Mouse (Mus musculus) limb, embryonic 10.5 days (tissue): ENCODE results near the gene Oog4. TPM values are rescaled to one million over a fixed set of nuclear protein-coding genes. Genes with fewer than 3 reads are reported as not detected.
"Not testable (repeated sequence)": the region's sequence is repeated elsewhere in the genome, so short reads cannot be mapped to it uniquely, and the experiment has no call there.

ENCODE experiments used
- DNase-seq: peaks from one replicate; pipeline ENCODE4 v3.0.0-alpha.2; 2017; ENCODE audit warnings: low spot score
- H3K27ac ChIP-seq: fragments of 300-500 bp; sonication (generic); 2 replicates; pipeline ENCODE4 v1.5.1; 2016; ENCODE audit warnings: mild to moderate bottlenecking
- H3K27me3 ChIP-seq: fragments of 300-500 bp; sonication (generic); 2 replicates; pipeline ENCODE4 v1.6.1; 2016; ENCODE audit warnings: low read depth, mild to moderate bottlenecking; ENCODE audit not compliant: poor library complexity, severe bottlenecking
- H3K36me3 ChIP-seq: fragments of 300-500 bp; sonication (generic); 2 replicates; pipeline ENCODE4 v1.6.1; 2016; ENCODE audit warnings: mild to moderate bottlenecking, moderate library complexity
- H3K4me1 ChIP-seq: fragments of 300-500 bp; sonication (generic); 2 replicates; pipeline ENCODE4 v1.6.1; 2016
- H3K4me3 ChIP-seq: fragments of 300-500 bp; sonication (generic); 2 replicates; pipeline ENCODE4 v1.5.1; 2016; ENCODE audit warnings: mild to moderate bottlenecking, moderate library complexity
- H3K9me3 ChIP-seq: fragments of 300-500 bp; sonication (generic); replicated peaks from 2 replicates; pipeline ENCODE4 v1.6.1; 2016; ENCODE audit warnings: mild to moderate bottlenecking
- WGBS: fragments of 180-500 bp; shearing (Covaris S2); methylation state at CpG from one replicate; pipeline ENCODE4 v1.1.7; 2016; 5-methylcytosine and 5-hydroxymethylcytosine counted together
- polyA plus RNA-seq: library from polyadenylated mRNA; unstranded; fragments of >200 nt; fragmentation: Nextera tagmentation; extraction: Ambion mirVana; gene quantifications from 2 replicates; pipeline ENCODE4 v1.2.1, GENCODE M21; 2016

The Oog4 gene
- polyA plus RNA-seq: not detected in 2 replicates

GRCm38 (mm10) chr4:143450224-143450623, at the start of gene Oog4:
Gene Oog4 (minus strand): TSS chr4:143450324.
- Histone ChIP-seq H3K9me3 (no peaks in the 10 kb centered on the region), H3K4me1 (no peaks in the 10 kb centered on the region), H3K27me3 (no peaks in the 10 kb centered on the region), H3K27ac (no peak within 1 kb of the TSS), H3K4me3 (no peak within 1 kb of the TSS), H3K36me3 (no peaks in the 10 kb centered on the region)
- 87% methylated on average over 3 of the region's 3 CpGs for WGBS
- DNase-seq: no peak

- not testable (repeated sequence) for H3K4me1 ChIP-seq, DNase-seq, H3K4me3 ChIP-seq, H3K9me3 ChIP-seq, H3K27me3 ChIP-seq, H3K36me3 ChIP-seq, H3K27ac ChIP-seq
- 83% methylated on average over 5 of the region's 5 CpGs for WGBS
Measured at GRCm38 (mm10) chr4:143426770-143427169, 23.4 kb downstream of the Oog4 start.

GRCm38 (mm10) chr4:143414121-143414520, 36.0 kb downstream of the Oog4 start:
- H3K27me3 ChIP-seq: no peaks in the 10 kb centered on the region
- peaks cover 51% of the 10 kb centered on the region for H3K36me3 ChIP-seq
- H3K4me1 ChIP-seq: peaks cover 5% of the 10 kb centered on the region; the same call in 1 of the 2 replicates
- no peak overlapping the region for H3K4me3 ChIP-seq
- no peak overlapping the region for H3K27ac ChIP-seq
- WGBS: 94% methylated on average over 3 of the region's 3 CpGs
- H3K9me3 ChIP-seq: no peaks in the 10 kb centered on the region
- DNase-seq: no peak

- DNase-seq: no peak
- Histone ChIP-seq H3K36me3 (peaks cover 46% of the 10 kb centered on the region), H3K4me1 (peaks cover 5% of the 10 kb centered on the region; the same call in 1 of the 2 replicates), H3K27ac (no peak overlapping the region), H3K27me3 (no peaks in the 10 kb centered on the region), H3K4me3 (peak overlapping the region; percentile 63; the same call in 1 of the 2 replicates), H3K9me3 (no peaks in the 10 kb centered on the region)
- 94% methylated on average over 1 of the region's 1 CpGs for WGBS
Measured at GRCm38 (mm10) chr4:143413621-143414020, 36.5 kb downstream of the Oog4 start.

GRCm38 (mm10) chr4:143412219-143413092, 37.7 kb downstream of the Oog4 start, which contains the start of gene Pramef8:
Gene Pramef8 (plus strand): TSS chr4:143412426.
- under 1% methylated on average over 50 of the region's 50 CpGs for WGBS
- H3K4me3 ChIP-seq: peak within 1 kb of the TSS; percentile 63
- H3K27me3 ChIP-seq: no peaks in the 10 kb centered on the region
- peaks cover 5% of the 10 kb centered on the region; the same call in 1 of the 2 replicates for H3K4me1 ChIP-seq
- peak; percentile 88 for DNase-seq
- peaks cover 35% of the 10 kb centered on the region for H3K36me3 ChIP-seq
- H3K27ac ChIP-seq: peak within 1 kb of the TSS; percentile 87
- no peaks in the 10 kb centered on the region for H3K9me3 ChIP-seq

- Histone ChIP-seq H3K36me3 (peaks cover 27% of the 10 kb centered on the region), H3K27ac (peak overlapping the region; percentile 87), H3K27me3 (no peaks in the 10 kb centered on the region), H3K4me3 (peak overlapping the region; percentile 63), H3K4me1 (peaks cover 5% of the 10 kb centered on the region; the same call in 1 of the 2 replicates), H3K9me3 (no peaks in the 10 kb centered on the region)
- 71% methylated on average over 5 of the region's 5 CpGs for WGBS
- no peak for DNase-seq
Measured at GRCm38 (mm10) chr4:143411566-143412218, 38.4 kb downstream of the Oog4 start.

DNA sequence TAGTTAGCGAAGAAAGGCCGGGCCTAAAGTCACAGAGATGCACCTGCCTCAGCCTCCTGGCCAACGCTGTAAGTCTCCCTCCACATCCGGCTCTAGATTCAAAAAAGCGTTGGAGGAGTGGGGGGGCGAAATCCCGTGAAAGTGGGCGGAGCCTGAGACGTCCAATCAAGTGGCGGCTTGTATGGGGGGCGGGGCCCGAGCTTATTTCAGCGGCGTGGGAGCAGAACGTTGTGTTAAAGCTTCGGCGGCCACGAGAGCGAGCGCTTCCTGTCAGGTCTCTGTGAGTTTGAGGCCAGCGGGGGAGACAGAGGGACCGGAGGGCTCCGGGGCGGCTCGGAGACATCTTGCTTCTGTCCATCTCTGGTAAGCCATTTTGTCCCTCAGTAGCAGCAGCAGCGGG, 55.9 kb downstream of the Oog4 start, which contains the start of gene Pramel1:
TSS of gene Pramel1 (plus strand) at position 248 of the 400 bp plus-strand sequence.
- H3K9me3 ChIP-seq: 0 out of 2 replicates have a peak, but pooled peaks cover 2% of the 10 kb centered on the region
- DNase-seq: no peak
- H3K36me3 ChIP-seq: no peaks in the 10 kb centered on the region
- 74% methylated on average over 26 of the region's 26 CpGs for WGBS
- H3K4me1 ChIP-seq: 0 out of 2 replicates have a peak, but pooled peaks cover under 1% of the 10 kb centered on the region
- no peak within 1 kb of the TSS for H3K27ac ChIP-seq
- H3K4me3 ChIP-seq: no peak within 1 kb of the TSS
- no peaks in the 10 kb centered on the region for H3K27me3 ChIP-seq

DNA sequence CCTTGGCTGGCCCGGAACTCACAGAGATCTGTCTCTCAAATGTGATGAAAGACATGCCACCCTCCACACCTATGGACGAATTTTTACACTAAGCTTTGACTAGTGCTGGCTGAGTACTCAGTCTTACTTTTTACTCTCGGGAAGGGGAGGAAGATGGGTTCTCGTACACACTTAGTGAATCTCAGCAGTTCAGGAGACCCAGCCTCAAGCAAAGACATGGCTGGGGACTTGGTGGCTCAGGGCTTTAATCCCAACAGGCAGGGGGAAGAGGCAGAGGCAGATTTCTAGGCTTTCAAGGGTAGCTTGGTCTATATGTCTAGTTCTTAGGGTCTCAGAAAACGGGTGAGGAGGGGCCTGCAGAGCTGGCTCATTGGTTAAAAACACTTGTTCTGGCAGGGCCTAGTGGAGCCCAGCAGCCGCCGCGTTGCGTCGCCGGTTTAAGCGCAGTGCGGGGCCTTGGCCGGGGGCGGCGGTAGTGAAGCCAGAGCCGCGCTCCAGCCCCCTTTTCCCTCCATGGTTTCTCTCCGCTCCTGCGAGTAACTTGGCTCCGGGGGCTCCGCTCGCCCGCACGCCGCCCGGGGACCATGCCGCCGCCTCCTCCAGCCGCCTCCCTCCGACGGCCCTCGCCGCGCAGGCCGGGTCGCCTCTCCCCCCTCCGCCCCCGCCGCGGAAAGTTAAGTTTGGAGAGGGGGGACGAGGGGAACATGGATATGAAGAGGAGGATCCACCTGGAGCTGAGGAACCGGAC, 61.0 kb downstream of the Oog4 start:
- Histone ChIP-seq H3K36me3 (no peaks in the 10 kb centered on the region), H3K27me3 (no peaks in the 10 kb centered on the region), H3K9me3 (0 out of 2 replicates have a peak, but pooled peaks cover 2% of the 10 kb centered on the region), H3K4me3 (peak overlapping the region; percentile 45), H3K4me1 (0 out of 2 replicates have a peak, but pooled peaks cover 3% of the 10 kb centered on the region), H3K27ac (peak overlapping the region; percentile 58; the same call in 1 of the 2 replicates)
- DNase-seq: peak; percentile 80
- 8% methylated on average over 41 of the region's 43 CpGs for WGBS

Other genes starting within 250 kb of the Oog4 start
- 15.4 and 18.3 TPM in 2 replicates for gene Prdm2, start 237.3 kb downstream of the Oog4 start, polyA plus RNA-seq
- 20.0 and 25.8 TPM in 2 replicates for gene Pdpn, start 150.8 kb downstream of the Oog4 start, polyA plus RNA-seq
- gene Lrrc38, start 100.6 kb downstream of the Oog4 start, polyA plus RNA-seq: 0.08 and 0.14 TPM in 2 replicates
- not detected in 2 replicates for gene Pramel1, start 55.9 kb downstream of the Oog4 start, polyA plus RNA-seq
- 14.9 and 21.1 TPM in 2 replicates for gene Pramef8, start 37.9 kb downstream of the Oog4 start, polyA plus RNA-seq
- gene Gm13043, start 61.0 kb upstream of the Oog4 start, polyA plus RNA-seq: not detected in 2 replicates
- not detected in 2 replicates for gene Gm13040, start 85.6 kb upstream of the Oog4 start, polyA plus RNA-seq
- gene BC080695, start 101.4 kb upstream of the Oog4 start, polyA plus RNA-seq: not detected in 2 replicates
- not detected in 2 replicates for gene Gm13057, start 101.4 kb upstream of the Oog4 start, polyA plus RNA-seq
- gene Gm13083, start 164.7 kb upstream of the Oog4 start, polyA plus RNA-seq: not detected in 2 replicates
- gene Gm13088, start 206.9 kb upstream of the Oog4 start, polyA plus RNA-seq: not detected in 2 replicates